Mouse (Mus musculus): ENCODE data around the gene Shb.
A peak's percentile ranks its signal among the peaks of the same experiment; 100 is the strongest.

Shb gene

GRCm38 (mm10) chr4:45532375-45532774 lies at the start of gene Shb:
Gene Shb, minus strand, starts transcription at chr4:45532470.
- peak in 1 of 2 experiments; percentile 86 for DNase-seq (ENCODE audit: inconsistent age in 2 of 2, low spot score in 1 of 2)

DNA sequence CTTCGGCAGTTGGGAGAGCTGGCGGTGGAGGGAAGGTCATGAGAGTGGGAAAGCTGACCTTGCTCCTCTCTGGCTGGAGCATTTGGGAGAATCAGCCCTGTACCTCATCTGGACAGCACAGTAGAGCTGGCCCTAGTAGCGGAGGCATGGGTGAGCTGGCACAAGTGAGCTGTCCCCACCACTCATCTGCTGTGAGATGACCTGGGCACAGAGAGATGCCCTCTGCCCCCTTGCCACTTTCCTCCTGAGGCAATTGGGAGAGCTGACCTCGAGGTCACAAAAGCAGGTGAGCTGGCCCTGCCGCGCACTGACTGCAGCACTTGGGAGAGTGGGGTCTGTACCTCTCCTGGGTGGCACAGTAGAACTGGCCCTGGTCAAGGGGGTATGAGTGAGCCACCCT lies 48.8 kb upstream of the Shb start:
- DNase-seq (ENCODE audit: inconsistent age in 2 of 2, low spot score in 1 of 2) = no peak

- DNase-seq (ENCODE audit: inconsistent age in 2 of 2, low spot score in 1 of 2) = no peak
Measured at GRCm38 (mm10) chr4:45578554-45579370, 46.5 kb upstream of the Shb start.

DNA sequence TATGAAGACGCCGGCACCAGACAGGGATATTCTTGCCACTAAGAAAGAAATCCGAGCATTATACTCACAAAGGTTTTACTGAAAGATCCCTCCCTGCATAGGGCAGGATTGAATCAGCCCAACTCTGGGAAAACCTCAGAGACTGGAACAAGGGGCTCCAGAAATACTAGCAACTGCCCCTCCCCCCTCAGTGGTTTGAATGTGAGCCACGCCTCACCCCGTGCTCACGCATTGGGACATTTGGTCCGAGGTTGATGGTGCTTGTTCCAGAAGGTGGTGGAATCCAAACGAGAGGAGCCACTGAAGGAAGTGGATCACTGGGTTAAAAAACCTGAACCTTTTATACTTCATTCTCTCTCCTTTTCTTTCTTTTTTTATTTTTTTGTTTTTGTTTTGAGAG lies 45.4 kb upstream of the Shb start:
- DNase-seq (ENCODE audit: inconsistent age in 2 of 2, low spot score in 1 of 2) = no peak

GRCm38 (mm10) chr4:45574614-45575169 lies 42.4 kb upstream of the Shb start:
- DNase-seq (ENCODE audit: inconsistent age in 2 of 2, low spot score in 1 of 2) = no peak

DNA sequence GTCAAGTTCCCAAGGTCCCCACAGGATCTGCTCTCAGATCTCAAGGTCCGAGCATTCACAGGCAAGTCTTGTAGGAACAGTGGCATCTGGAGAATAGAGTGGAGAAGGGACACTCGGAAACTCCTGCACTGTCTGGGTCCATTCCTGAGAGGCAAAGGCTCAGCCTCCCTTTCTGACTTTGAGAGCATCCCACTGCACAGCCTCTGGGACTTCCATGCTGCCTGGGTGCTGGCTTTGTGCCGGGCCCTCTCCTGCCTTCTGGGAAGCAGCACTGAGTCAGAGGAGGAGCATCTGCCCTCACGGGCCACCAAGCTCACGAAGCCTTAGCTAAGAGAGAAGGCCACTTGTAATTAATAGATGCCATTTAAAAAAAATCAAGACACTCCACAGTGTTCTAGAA lies 37.3 kb upstream of the Shb start:
- peak; percentile 77 to 90 for DNase-seq (ENCODE audit: inconsistent age in 2 of 2, low spot score in 1 of 2)

DNA sequence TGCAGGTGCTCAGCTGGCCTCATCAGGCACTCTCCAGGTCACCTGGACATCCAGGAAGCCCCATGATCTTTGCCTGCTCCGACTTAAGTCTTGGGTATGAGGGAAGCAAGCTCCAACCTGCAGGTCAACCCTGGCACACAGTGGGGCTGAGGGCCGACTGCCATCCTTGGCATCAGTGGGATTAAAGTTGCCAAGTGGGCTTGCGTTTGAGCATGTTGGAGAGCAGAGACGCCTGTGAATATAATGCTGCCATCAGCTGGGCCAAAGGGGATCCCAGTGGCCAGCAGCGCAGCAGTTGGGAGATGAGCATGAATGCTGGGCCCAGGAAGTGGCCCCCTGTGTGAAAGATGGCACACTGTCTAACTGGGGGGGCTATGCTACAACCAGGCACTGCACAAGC lies 25.9 kb upstream of the Shb start:
- no peak for DNase-seq (ENCODE audit: inconsistent age in 2 of 2, low spot score in 1 of 2)

DNA sequence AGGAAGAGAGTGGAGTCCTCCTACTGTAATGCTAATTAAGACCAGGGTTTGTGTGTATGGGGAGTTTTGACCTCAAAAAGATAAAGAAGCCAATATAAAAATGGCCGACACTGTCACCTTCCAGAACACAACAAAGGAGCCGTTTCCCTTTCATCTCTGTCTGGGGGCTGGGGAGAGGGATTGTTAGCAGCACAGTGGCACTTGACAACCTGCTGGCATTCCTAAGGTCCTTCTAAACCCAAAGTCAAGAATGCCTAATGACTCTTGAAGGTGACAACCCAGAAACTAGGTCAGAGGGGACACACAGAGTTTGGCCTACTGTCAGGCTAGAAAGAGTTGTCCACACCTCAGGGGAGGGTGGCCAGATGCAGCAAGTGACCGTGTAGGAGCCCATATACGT lies 20.3 kb upstream of the Shb start:
- no peak for DNase-seq (ENCODE audit: inconsistent age in 2 of 2, low spot score in 1 of 2)

- DNase-seq (ENCODE audit: inconsistent age in 2 of 2, low spot score in 1 of 2) = no peak
Measured at GRCm38 (mm10) chr4:45550970-45551369, 18.7 kb upstream of the Shb start.

DNA sequence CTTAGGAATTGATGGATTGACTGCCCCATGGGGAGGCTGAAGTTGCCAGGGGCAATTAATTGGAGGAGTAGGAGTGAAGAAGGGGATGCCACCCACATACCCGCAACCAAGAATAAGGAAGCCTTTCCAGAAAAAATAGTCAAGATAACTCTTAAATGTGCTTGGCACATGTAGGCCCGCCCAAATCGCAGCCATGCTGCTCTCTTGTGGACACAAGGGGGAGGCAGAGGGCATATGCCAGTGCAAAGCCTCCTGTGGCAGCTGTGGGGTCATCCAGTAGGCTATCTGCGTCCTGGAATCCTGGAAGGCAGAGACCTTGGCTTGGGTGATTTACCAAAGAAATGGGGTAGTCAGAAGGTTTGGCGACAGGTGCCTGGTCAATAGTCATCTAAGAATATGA lies 17.2 kb upstream of the Shb start:
- peak; percentile 66 to 83 for DNase-seq (ENCODE audit: inconsistent age in 2 of 2, low spot score in 1 of 2)

DNA sequence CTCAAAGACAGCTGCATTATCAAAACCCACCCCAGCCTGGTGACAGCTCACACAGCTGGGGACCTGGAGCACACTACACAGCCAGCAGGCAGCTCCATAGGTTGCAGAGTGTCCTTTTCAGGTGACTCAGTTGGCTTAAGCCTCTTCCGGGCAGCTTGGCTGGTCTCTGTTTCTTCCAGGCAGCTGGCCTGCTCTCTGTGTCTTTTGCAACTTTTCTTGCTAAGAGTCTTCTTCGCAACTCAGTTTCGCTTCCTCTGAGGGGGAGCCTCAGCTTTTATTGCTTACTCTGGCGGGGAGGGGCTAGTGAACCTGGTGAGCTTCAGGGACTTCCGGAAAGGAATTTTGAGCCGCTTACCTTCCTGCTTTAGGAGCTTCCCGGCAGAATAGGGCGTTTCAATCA lies 13.6 kb upstream of the Shb start:
- no peak for DNase-seq (ENCODE audit: inconsistent age in 2 of 2, low spot score in 1 of 2)

DNA sequence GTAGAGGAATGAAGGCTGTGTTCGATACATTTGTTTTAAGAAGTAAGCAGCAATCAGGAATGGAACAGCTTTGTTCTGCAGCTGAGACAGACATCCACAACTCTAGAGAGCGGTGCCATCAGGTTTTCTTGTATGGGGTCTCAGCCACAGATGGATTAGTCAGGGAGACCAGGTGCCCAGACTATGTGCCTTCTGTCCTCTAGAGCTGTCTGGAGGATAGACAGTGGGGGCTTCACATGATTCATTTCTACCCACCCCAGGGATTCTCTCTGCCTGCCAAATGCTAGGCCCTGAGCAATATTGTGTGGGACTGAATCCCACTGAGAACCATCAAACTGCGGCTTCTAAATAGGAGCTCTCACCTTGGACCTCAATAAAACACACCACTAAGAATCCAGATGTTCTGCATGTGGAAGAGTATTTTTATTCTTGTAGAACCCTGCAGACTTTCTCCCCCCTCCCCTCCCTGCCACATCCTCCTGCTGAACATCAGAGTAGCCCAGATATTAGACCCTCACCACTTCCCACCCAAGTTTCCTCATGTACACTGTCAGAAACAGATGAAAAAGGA lies 11.3 kb upstream of the Shb start:
- no peak for DNase-seq (ENCODE audit: inconsistent age in 2 of 2, low spot score in 1 of 2)

GRCm38 (mm10) chr4:45540151-45540933 lies 8.1 kb upstream of the Shb start:
- peak in 1 of 2 experiments; percentile 56 for DNase-seq (ENCODE audit: inconsistent age in 2 of 2, low spot score in 1 of 2)

DNA sequence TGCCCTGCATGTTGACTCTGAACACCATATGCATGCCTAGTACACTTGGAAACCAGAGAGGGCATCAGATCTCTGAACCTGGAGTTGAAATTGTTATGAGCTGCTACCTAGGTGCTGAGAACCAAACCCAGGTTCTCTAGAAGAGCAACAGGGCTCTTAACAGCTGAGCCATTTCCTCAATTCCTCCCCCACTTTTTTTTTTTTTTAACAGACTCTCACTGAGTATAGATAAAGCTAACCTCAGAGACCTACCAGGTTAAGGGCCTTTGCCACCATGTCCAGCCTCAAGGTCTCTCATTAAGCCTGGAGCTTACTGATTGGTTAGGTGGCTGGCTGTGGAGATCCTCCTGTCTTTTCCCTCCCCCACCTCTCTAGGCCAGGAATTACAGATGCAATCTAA lies 6.9 kb upstream of the Shb start:
- DNase-seq (ENCODE audit: inconsistent age in 2 of 2, low spot score in 1 of 2) = no peak

DNA sequence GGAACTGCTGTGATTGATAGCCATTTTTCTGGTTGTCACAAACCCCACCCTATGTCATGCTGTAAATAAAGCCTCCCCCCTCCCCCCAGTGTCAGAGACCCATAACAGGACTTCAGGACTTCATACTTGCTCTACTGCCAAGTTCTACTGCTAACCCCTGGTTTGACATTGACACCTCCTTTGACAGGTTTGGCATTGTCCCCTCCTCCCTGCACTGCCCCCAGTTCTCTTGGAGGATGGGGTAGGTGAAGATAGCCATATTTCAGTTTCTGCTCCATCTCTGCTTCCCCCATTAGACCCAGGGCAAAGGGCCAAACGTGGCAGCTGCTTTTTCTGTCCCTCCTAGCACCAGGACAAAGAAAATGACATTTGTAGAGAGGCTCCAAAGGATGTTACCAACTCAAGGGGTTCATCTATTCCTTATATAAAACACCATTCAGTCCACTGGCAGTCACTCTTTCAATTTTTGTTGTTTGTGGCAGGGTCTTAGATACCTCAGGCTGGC lies 1.2 kb upstream of the Shb start:
- DNase-seq (ENCODE audit: inconsistent age in 2 of 2, low spot score in 1 of 2) = no peak

DNA sequence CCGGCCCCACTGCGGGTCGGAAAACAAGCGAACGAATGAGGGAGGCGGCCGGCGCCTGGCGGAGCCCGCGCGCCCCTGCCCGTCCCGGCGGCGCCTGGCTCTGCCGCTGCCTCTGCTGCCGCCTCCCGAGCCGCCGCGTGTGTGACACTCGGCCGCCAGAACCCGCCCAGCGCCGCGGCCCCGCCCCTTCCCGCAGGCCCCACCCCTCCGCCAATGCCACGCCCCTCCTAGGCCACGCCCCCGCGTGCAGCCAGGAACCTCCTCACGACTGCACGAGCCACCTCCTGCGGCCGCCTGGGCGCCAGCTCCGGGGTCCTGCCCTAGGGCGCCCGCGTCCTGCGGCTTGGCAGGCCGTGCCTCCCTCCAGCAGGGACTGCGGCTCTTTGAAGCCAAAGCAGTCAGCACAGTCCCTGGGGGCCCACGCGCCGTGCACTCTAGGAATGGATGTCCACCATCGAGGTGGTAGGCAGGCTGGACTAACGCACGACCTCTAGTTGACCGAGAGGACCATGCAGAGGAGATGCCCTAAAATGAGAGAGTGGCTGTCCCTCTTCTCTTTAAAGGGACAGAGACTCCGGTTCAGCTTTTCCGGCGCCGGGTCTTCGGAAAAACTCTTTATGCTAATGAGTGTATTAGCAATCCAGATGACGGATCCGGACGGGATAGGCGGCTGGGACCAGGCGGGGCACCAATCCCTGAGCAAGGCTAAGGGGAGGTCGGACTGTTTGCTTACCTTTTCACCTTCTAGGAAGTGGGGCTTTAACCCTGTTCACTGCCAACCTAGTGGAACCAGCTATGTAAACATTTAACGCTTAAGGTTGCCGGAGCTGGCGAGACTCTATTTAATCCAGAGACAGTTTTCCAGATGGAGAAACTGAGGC lies 1.4 kb downstream of the Shb start:
- peak; percentile 93 to 98 for DNase-seq (ENCODE audit: inconsistent age in 2 of 2, low spot score in 1 of 2)

DNA sequence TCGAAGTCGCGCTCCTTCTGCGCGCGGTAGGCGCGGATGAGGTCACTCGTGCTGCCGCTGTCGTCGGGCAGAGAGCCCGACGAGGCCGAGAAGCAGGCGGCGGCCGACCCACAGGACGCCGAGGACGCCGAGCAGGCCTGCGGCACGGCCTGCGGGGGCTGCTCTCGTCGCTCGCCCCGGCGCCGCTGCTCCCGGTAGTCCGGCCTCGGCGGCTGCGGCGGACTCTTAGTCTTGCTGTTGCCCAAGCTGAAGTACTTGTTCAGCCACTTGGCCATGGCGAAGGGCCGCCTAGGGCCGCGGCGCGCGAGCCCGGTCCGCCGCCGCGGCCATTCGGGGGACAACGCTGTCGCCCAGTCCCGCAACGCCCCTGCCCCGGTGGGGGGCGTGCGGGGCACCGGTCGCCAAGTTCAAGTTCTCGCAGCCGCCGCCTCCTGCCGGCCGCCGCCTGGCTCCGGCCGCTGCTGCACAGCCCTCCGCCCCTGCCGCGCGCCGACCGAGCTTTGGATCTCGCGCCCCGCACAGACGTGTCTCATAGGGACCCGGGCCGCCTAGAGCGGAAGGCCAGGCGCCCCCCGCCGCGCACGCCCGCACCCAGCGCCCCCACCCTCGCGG lies 2.2 kb downstream of the Shb start:
- peak; percentile 72 to 86 for DNase-seq (ENCODE audit: inconsistent age in 2 of 2, low spot score in 1 of 2)

DNA sequence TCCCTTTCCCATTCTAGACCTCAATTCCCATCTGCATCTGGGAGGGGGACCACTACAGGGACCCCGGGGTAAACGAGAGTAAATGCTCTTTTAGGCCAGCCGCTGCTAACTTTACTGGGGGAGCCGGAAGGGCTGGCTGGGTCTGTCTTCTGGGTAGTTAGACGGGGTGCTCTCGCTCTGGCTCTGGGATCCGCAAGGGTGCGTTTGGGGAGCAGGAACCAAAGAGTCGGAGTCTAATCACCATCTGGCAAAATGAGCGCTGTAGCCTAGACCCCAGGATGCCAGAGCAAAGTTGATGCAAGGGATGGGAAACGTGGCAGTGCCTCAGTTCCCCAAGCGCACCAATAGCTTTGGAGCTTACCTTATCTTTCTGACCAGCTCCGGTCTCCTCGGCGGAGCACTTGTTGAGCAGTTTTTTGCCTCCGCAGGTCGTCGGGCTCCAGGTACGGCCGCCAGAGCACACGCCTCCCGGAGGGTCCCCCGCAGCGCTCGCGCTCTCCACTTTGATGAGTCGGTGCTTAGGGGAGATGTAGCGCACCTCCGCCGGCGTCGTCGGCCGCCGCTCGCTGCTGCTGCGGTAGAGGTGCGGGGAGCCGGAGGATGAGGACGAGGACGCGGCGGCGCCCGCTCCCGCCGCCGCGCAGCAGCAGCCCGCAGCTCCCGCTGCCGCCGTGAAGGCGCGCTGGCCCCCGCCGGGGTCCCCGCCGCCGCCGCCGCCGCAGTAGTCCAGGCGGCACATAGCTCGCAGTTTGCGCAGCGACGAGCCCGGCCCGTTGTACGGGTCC lies 2.9 kb downstream of the Shb start:
- DNase-seq (ENCODE audit: inconsistent age in 2 of 2, low spot score in 1 of 2) = peak in 1 of 2 experiments; percentile 83
